Mouse (Mus musculus) fat pad, adult 2 months (tissue): ENCODE data around the gene Ier5.

Experiments used
- DNase-seq: peaks from one replicate; pipeline ENCODE4 v3.0.0-alpha.2; 2011; ENCODE audit warnings: low read depth, low spot score; ENCODE audit errors: extremely low read depth

The Ier5 gene

GRCm38 (mm10) chr1:155056166-155056565, 43.3 kb downstream of the Ier5 start:
- DNase-seq = no peak

DNA sequence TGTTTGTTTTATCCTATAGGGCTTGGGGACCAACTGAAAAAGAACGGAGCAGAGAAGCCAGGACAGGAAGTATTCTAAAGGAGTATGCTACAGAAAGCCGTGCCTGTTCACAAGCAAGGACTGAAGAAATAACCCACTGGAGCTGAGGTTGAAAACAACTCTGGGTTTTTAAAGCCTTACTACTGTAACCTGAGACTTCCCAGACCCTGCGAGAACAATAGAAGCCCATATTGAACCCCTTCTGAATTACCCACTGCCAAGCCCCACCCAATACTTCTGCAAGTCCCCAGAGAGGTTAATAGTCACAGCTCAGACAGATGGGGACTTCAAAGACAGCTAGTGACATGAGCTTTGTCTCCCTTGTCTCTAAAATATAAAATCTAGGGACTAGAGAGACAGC, 44.4 kb downstream of the Ier5 start:
- DNase-seq = no peak

DNA sequence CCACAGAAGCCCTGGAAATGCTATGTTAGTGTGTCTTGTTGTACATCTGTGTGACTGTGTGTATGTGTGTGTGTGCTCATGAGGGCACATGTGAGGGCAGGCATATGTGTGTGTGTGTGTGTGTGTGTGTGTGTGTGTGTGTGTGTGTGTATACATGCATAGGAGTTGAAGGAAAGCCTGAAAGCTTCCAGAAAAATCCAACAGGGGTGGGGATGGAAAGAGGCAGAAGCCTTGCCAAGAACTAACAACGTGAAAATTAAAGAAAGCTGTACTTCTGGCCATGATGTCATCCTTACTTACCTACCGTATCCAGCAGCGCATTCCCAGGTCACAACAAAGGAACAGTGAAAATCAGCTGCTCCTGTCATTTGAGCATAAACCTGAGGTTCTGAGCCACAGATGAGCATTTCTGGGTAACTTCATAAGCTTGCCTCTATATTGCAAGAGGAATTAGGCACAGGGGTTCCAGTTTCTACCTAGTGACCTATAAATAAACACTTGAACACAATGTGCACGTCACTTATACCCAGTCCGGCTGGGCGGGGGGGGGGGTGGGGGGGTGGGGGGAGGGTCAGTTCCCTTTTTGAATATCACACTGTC, 45.0 kb downstream of the Ier5 start:
- DNase-seq = no peak

DNA sequence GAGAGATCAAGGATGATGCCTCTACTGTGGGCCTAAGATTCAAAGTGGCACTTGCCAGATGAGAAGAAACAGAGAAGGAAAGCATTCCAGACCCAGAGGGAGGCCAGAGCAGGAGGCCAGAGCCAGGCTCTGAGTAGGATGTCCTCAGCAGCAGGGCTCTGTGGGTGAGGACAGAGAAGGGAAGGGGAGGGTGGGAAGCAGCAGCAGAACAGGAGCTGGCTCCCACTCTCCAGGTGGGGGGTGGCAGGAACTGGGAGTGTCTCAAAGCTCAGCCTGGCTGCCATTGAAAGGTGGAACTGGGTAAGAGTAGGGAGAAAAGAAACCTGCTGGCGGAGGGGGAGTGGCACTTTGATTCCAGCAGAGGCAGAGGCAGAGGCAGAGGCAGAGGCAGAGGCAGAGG, 46.1 kb downstream of the Ier5 start:
- no peak for DNase-seq

DNA sequence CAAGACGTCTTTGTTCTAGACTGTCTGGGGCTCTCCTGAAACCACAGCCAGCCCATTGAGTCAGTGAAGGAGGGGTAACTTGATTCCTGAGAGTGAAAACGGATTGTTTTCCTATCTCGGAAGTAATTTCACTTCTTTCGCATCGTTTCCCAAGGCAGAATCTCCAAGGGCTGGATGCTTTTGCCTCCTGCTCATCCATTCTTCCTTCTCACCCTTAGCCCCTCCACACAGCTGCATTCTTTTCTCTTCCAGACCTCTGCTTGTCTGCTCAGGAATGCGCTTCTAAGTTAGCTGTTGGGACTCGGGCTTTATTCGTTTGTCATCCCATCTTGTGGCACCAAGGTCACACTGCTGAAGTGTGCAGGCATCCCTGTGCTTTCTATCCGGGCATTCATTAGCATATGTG, 46.7 kb downstream of the Ier5 start:
- no peak for DNase-seq

GRCm38 (mm10) chr1:155052131-155052760, 47.2 kb downstream of the Ier5 start:
- DNase-seq = no peak

DNA sequence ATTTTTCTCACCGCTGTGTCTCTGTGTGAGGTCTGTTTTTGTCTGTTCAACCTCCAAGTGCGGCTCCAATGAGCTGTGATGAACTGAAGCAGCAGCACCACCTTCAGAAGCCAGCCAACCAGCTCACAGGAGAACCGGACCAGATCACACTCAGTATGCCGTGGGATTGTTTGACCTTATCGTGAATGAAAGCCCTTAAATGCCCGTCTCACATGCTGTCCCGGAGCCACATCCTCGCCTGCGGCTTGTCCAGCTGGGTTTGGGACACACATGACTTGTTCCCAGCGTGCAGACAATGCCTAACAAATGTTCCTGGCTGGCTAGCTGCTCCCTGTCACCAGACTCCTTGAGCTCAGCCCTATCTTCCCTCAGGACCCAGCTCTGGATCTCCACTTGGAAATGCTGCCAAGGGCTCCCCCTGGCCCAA, 47.7 kb downstream of the Ier5 start:
- no peak for DNase-seq

DNA sequence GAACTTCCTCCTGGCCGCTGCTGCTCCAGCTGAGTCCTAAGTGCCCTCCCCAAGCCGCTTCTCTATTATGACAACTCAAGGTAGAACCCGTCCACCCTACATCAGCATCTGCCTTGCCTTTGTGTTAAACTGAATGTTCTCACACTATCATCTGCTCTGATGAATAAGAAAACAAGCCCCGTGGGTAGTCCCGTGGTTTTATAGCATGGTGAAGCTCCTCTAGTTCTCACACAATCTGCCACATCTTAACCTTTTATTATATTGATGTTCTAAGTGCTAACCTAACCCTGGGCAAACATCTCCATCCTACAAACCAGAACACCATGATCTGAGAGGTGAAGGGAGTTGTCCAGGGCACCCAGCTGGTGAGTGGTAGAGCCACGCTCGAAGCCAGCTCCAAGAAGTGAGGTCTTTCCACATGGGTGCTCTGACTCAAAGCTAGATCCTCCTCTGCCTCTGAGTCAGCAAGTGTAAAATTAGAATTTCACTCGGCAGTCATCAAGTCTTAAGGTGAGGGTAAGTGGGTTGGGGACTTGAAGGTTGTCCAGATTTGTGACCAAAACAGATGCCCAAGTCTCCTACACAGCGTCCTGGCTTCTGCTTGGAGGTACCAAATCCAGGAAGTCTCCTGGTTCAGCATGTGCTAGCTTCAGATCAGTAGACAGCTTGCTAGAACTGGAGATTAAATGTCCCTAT, 48.4 kb downstream of the Ier5 start:
- no peak for DNase-seq

DNA sequence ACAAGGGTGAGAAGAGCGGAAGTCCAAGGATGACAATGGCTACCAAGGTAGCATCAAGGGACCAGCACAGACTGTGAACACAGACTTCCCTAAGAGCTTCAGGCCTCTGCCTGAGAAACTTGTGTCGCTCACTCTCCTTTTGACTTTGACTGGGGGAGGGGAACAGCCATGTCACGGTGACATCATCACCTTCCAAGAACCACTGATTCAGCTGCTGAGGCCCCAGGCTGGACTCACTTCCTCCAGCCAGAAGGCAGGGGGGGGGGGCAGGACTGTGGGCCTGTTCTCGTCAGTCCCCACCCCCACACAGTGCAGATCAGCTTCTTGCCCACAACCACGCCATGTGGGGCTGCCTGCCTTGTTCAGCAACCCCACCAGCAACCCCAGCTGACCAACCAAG, 49.3 kb downstream of the Ier5 start:
- DNase-seq = no peak

- DNase-seq = no peak
These were observed 50.5 kb downstream of the Ier5 start for GRCm38 (mm10) chr1:155048947-155049346.
